Mouse (Mus musculus): ENCODE measurements around the gene Bmpr1b. TPM values are rescaled to one million over a fixed set of nuclear protein-coding genes. Genes with fewer than 3 reads are reported as not detected.

Gene Bmpr1b
- total RNA-seq, 1 experiment = 0.85 TPM

GRCm38 (mm10) chr3:141923442-141923841 lies 245.8 kb downstream of the Bmpr1b start:
- Histone ChIP-seq H3K27ac (ENCODE audit: insufficient read depth, low read depth, low read length, poor library complexity, severe bottlenecking) (no peak overlapping the region), H3K4me3 (ENCODE audit: insufficient read depth in 1 of 2, low read depth in 1 of 2, low read length in 2 of 2, poor library complexity in 1 of 2, severe bottlenecking in 1 of 2) (no peak overlapping the region), H3K9ac (ENCODE audit: insufficient read depth, low read depth, low read length, poor library complexity, severe bottlenecking) (no peak overlapping the region), H3K9me3 (ENCODE audit: control insufficient read depth, insufficient read depth, low read depth, low read length) (no peaks in the 10 kb centered on the region), H3K4me1 (ENCODE audit: control insufficient read depth in 2 of 2, insufficient read depth in 2 of 2, low read length in 2 of 2, poor library complexity in 1 of 2) (no peaks in the 10 kb centered on the region), H3K36me3 (ENCODE audit: control insufficient read depth, insufficient read depth, low read length, poor library complexity, severe bottlenecking) (no peaks in the 10 kb centered on the region)
- in situ Hi-C loops (cut with MboI; ENCODE audit: low sequenced_read_pairs in 2 of 2, unreplicated experiment in 2 of 2) = no loop called here
- no peak for TF ChIP-seq CHD2 (IDR thresholded peaks at IDR 0.05; ENCODE audit: low read depth, low read length)
- no peak for TF ChIP-seq MAFK (IDR thresholded peaks at IDR 0.05; ENCODE audit: insufficient read depth, low read depth, low read length)
- TF ChIP-seq ZNF384 (IDR thresholded peaks at IDR 0.05; ENCODE audit: low read depth, low read length) = no peak
- no peak for DNase-seq (ENCODE audit: low read depth, low spot score)

- in situ Hi-C loops (cut with MboI; ENCODE audit: low sequenced_read_pairs in 2 of 2, unreplicated experiment in 2 of 2) = no loop called here
- no peak overlapping the region for H3K9ac ChIP-seq (ENCODE audit: insufficient read depth, low read depth, low read length, poor library complexity, severe bottlenecking)
- no peaks in the 10 kb centered on the region for H3K4me1 ChIP-seq (ENCODE audit: control insufficient read depth in 2 of 2, insufficient read depth in 2 of 2, low read length in 2 of 2, poor library complexity in 1 of 2)
- no peak overlapping the region for H3K4me3 ChIP-seq (ENCODE audit: insufficient read depth in 1 of 2, low read depth in 1 of 2, low read length in 2 of 2, poor library complexity in 1 of 2, severe bottlenecking in 1 of 2)
- TF ChIP-seq ZC3H11A (IDR thresholded peaks at IDR 0.05; ENCODE audit: borderline replicate concordance, low read depth, low read length) = no peak
- TF ChIP-seq HCFC1 (IDR thresholded peaks at IDR 0.05; ENCODE audit: borderline replicate concordance, insufficient read depth, low read length) = no peak
- TF ChIP-seq MAFK (IDR thresholded peaks at IDR 0.05; ENCODE audit: insufficient read depth, low read depth, low read length) = no peak
- no peak for TF ChIP-seq CHD2 (IDR thresholded peaks at IDR 0.05; ENCODE audit: low read depth, low read length)
- no peak for TF ChIP-seq ZNF384 (IDR thresholded peaks at IDR 0.05; ENCODE audit: low read depth, low read length)
- no peak for DNase-seq (ENCODE audit: low read depth, low spot score)
- H3K36me3 ChIP-seq (ENCODE audit: control insufficient read depth, insufficient read depth, low read length, poor library complexity, severe bottlenecking) = no peaks in the 10 kb centered on the region
- H3K9me3 ChIP-seq (ENCODE audit: control insufficient read depth, insufficient read depth, low read depth, low read length) = no peaks in the 10 kb centered on the region
- no peak overlapping the region for H3K27ac ChIP-seq (ENCODE audit: insufficient read depth, low read depth, low read length, poor library complexity, severe bottlenecking)
These were observed 248.1 kb downstream of the Bmpr1b start for GRCm38 (mm10) chr3:141921161-141921560.

GRCm38 (mm10) chr3:141919661-141920060 lies 249.6 kb downstream of the Bmpr1b start:
- in situ Hi-C loops (cut with MboI; ENCODE audit: low sequenced_read_pairs in 2 of 2, unreplicated experiment in 2 of 2) = no loop called here
- no peaks in the 10 kb centered on the region for H3K4me1 ChIP-seq (ENCODE audit: control insufficient read depth in 2 of 2, insufficient read depth in 2 of 2, low read length in 2 of 2, poor library complexity in 1 of 2)
- no peaks in the 10 kb centered on the region for H3K9me3 ChIP-seq (ENCODE audit: control insufficient read depth, insufficient read depth, low read depth, low read length)
- no peak for DNase-seq (ENCODE audit: low read depth, low spot score)
- no peaks in the 10 kb centered on the region for H3K36me3 ChIP-seq (ENCODE audit: control insufficient read depth, insufficient read depth, low read length, poor library complexity, severe bottlenecking)
- TF ChIP-seq ZNF384 (IDR thresholded peaks at IDR 0.05; ENCODE audit: low read depth, low read length) = no peak
- no peak for TF ChIP-seq ZC3H11A (IDR thresholded peaks at IDR 0.05; ENCODE audit: borderline replicate concordance, low read depth, low read length)
- TF ChIP-seq HCFC1 (IDR thresholded peaks at IDR 0.05; ENCODE audit: borderline replicate concordance, insufficient read depth, low read length) = no peak
- no peak for TF ChIP-seq CHD2 (IDR thresholded peaks at IDR 0.05; ENCODE audit: low read depth, low read length)
- TF ChIP-seq MAFK (IDR thresholded peaks at IDR 0.05; ENCODE audit: insufficient read depth, low read depth, low read length) = no peak
- no peak overlapping the region for H3K4me3 ChIP-seq (ENCODE audit: insufficient read depth in 1 of 2, low read depth in 1 of 2, low read length in 2 of 2, poor library complexity in 1 of 2, severe bottlenecking in 1 of 2)
- H3K27ac ChIP-seq (ENCODE audit: insufficient read depth, low read depth, low read length, poor library complexity, severe bottlenecking) = no peak overlapping the region
- H3K9ac ChIP-seq (ENCODE audit: insufficient read depth, low read depth, low read length, poor library complexity, severe bottlenecking) = no peak overlapping the region

GRCm38 (mm10) chr3:141917166-141917565 lies 252.1 kb downstream of the Bmpr1b start:
- in situ Hi-C loops (cut with MboI; ENCODE audit: low sequenced_read_pairs in 2 of 2, unreplicated experiment in 2 of 2) = no loop called here
- Histone ChIP-seq H3K4me1 (ENCODE audit: control insufficient read depth in 2 of 2, insufficient read depth in 2 of 2, low read length in 2 of 2, poor library complexity in 1 of 2) (no peaks in the 10 kb centered on the region), H3K9ac (ENCODE audit: insufficient read depth, low read depth, low read length, poor library complexity, severe bottlenecking) (no peak overlapping the region), H3K27ac (ENCODE audit: insufficient read depth, low read depth, low read length, poor library complexity, severe bottlenecking) (no peak overlapping the region), H3K36me3 (ENCODE audit: control insufficient read depth, insufficient read depth, low read length, poor library complexity, severe bottlenecking) (no peaks in the 10 kb centered on the region), H3K4me3 (ENCODE audit: insufficient read depth in 1 of 2, low read depth in 1 of 2, low read length in 2 of 2, poor library complexity in 1 of 2, severe bottlenecking in 1 of 2) (no peak overlapping the region), H3K9me3 (ENCODE audit: control insufficient read depth, insufficient read depth, low read depth, low read length) (no peaks in the 10 kb centered on the region)
- no peak for TF ChIP-seq ZNF384 (IDR thresholded peaks at IDR 0.05; ENCODE audit: low read depth, low read length)
- no peak for TF ChIP-seq MAFK (IDR thresholded peaks at IDR 0.05; ENCODE audit: insufficient read depth, low read depth, low read length)
- TF ChIP-seq ZC3H11A (IDR thresholded peaks at IDR 0.05; ENCODE audit: borderline replicate concordance, low read depth, low read length) = no peak
- no peak for TF ChIP-seq CHD2 (IDR thresholded peaks at IDR 0.05; ENCODE audit: low read depth, low read length)
- no peak for TF ChIP-seq HCFC1 (IDR thresholded peaks at IDR 0.05; ENCODE audit: borderline replicate concordance, insufficient read depth, low read length)
- no peak for DNase-seq (ENCODE audit: low read depth, low spot score)

GRCm38 (mm10) chr3:141915995-141916394 lies 253.2 kb downstream of the Bmpr1b start:
- in situ Hi-C loops (cut with MboI; ENCODE audit: low sequenced_read_pairs in 2 of 2, unreplicated experiment in 2 of 2) = no loop called here
- Histone ChIP-seq H3K4me3 (ENCODE audit: insufficient read depth in 1 of 2, low read depth in 1 of 2, low read length in 2 of 2, poor library complexity in 1 of 2, severe bottlenecking in 1 of 2) (no peak overlapping the region), H3K9ac (ENCODE audit: insufficient read depth, low read depth, low read length, poor library complexity, severe bottlenecking) (no peak overlapping the region), H3K9me3 (ENCODE audit: control insufficient read depth, insufficient read depth, low read depth, low read length) (no peaks in the 10 kb centered on the region), H3K27ac (ENCODE audit: insufficient read depth, low read depth, low read length, poor library complexity, severe bottlenecking) (no peak overlapping the region), H3K36me3 (ENCODE audit: control insufficient read depth, insufficient read depth, low read length, poor library complexity, severe bottlenecking) (no peaks in the 10 kb centered on the region), H3K4me1 (ENCODE audit: control insufficient read depth in 2 of 2, insufficient read depth in 2 of 2, low read length in 2 of 2, poor library complexity in 1 of 2) (no peaks in the 10 kb centered on the region)
- no peak for TF ChIP-seq ZC3H11A (IDR thresholded peaks at IDR 0.05; ENCODE audit: borderline replicate concordance, low read depth, low read length)
- no peak for TF ChIP-seq HCFC1 (IDR thresholded peaks at IDR 0.05; ENCODE audit: borderline replicate concordance, insufficient read depth, low read length)
- TF ChIP-seq ZNF384 (IDR thresholded peaks at IDR 0.05; ENCODE audit: low read depth, low read length) = no peak
- no peak for TF ChIP-seq CHD2 (IDR thresholded peaks at IDR 0.05; ENCODE audit: low read depth, low read length)
- no peak for TF ChIP-seq MAFK (IDR thresholded peaks at IDR 0.05; ENCODE audit: insufficient read depth, low read depth, low read length)
- DNase-seq (ENCODE audit: low read depth, low spot score) = no peak
